Mouse (Mus musculus) kidney, adult 11 months (tissue): ENCODE results near the gene Mdh2.

ENCODE experiments used
- DNase-seq: peaks from one replicate; pipeline ENCODE4 v3.0.0; 2022

Gene Mdh2

GRCm38 (mm10) chr5:135778471-135779445 lies at the start of gene Mdh2:
Gene Mdh2, plus strand, starts transcription at chr5:135778480.
- DNase-seq: peak; percentile 100

- DNase-seq: no peak
Measured at GRCm38 (mm10) chr5:135729351-135729750, 48.9 kb upstream of the Mdh2 start.

DNA sequence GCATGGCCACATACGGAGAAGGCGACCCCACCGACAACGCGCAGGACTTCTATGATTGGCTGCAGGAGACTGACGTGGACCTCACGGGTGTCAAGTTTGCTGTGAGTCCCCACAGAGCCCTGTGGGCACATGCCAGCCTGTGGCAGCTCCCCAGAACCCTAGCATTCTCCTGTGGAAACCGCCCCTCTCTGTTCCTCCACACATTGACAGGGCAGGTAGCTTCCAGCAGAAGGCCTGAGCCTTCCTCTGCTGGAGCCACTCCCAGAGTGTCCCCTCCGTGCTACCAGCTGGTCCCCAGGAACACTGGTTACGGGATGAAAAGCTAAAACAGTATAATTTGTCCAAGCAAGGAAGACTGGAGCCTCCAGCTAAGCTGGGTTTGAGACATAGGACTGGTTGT lies 48.0 kb upstream of the Mdh2 start:
- DNase-seq: no peak

DNA sequence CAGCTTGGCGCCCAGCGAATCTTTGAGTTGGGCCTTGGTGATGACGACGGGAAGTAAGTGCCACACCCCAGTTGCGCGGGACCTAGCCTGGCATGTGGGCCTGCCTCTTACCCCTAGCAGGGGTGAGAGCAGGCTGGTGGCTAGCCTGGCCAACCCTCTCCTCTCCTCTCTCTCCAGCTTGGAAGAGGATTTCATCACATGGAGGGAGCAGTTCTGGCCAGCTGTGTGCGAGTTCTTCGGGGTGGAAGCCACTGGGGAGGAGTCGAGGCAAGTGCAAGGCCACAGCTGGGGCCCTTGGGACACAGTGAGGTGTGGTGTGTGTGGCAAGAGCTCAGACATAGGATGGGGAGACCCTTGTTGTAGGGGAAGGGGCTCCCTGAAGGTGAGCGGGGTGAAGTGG lies 47.4 kb upstream of the Mdh2 start:
- no peak for DNase-seq

GRCm38 (mm10) chr5:135731322-135731721 lies 47.0 kb upstream of the Mdh2 start:
- DNase-seq: no peak

- no peak for DNase-seq
Measured at GRCm38 (mm10) chr5:135733071-135733470, 45.2 kb upstream of the Mdh2 start.

- no peak for DNase-seq
Measured at GRCm38 (mm10) chr5:135734057-135734680, 44.1 kb upstream of the Mdh2 start.

GRCm38 (mm10) chr5:135735741-135736140 lies 42.5 kb upstream of the Mdh2 start:
- DNase-seq: no peak

DNA sequence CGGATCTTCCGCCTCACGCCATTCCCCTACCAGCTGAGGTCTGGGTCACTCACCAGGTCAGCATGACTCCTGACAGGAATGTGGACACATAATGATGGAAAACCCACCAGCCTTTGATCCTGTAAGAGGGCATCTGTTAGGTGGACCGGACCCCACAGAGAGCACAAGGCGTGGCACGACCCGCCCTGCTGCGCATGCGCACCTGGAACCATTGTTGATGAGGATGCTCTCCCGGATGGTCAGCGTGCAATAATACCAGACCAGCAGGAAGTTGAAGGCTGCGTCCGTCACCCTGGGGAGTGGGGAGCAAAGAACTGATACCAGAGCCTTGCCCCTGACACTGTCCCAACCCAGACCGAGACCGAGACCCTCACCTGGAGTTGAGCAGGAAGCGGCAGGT lies 41.7 kb upstream of the Mdh2 start:
- DNase-seq: no peak

GRCm38 (mm10) chr5:135737154-135737553 lies 41.1 kb upstream of the Mdh2 start:
- DNase-seq: no peak

DNA sequence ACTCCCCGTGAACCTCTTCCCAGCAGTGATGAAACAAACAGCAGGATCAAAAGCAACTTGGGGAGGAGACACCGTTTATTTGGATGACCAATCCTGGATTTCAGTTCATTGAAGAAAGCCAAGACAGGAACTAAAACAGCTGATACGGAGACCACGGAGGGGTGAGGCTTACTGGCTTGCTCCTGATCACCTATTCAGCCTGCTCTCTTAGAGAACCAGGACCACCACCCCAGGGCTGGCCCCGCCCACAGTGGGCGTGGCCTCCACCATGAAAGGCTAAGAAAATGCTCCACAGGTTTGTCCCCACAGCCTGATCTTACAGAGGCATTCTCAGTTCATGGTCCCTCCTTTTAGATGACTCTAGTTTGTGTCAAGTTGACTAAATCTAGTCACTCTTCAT lies 40.0 kb upstream of the Mdh2 start:
- no peak for DNase-seq

DNA sequence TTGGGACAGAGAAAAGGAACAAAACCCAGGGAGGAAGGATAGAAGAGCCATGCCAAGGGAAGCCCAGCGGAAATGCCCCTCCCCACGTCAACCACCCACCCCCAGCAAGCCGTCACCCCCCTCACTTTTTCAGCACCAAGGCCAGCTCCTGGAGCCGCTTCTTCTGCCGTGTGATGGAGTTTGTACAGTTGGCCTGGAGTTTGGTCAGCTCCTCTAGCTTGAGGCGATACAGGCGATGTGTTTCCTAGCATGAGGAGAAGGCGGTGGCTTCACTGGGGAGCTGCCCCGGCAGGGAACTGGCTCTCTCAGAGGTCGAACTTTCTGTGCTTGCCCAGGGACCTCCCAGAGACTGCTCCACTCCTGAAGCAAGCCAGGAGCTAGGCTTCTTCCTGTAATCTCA lies 36.1 kb upstream of the Mdh2 start:
- peak; percentile 77 for DNase-seq

GRCm38 (mm10) chr5:135742941-135743740 lies 35.1 kb upstream of the Mdh2 start:
- peak; percentile 78 for DNase-seq

GRCm38 (mm10) chr5:135743741-135744609 lies 34.3 kb upstream of the Mdh2 start, which contains the start of gene Tmem120a:
Gene Tmem120a, minus strand, starts transcription at chr5:135744448.
- DNase-seq: peak; percentile 96

- DNase-seq: no peak
Measured at GRCm38 (mm10) chr5:135744742-135745141, 33.5 kb upstream of the Mdh2 start.

GRCm38 (mm10) chr5:135751041-135751440 lies 27.2 kb upstream of the Mdh2 start:
- no peak for DNase-seq

GRCm38 (mm10) chr5:135751595-135751994 lies 26.7 kb upstream of the Mdh2 start:
- DNase-seq: no peak

DNA sequence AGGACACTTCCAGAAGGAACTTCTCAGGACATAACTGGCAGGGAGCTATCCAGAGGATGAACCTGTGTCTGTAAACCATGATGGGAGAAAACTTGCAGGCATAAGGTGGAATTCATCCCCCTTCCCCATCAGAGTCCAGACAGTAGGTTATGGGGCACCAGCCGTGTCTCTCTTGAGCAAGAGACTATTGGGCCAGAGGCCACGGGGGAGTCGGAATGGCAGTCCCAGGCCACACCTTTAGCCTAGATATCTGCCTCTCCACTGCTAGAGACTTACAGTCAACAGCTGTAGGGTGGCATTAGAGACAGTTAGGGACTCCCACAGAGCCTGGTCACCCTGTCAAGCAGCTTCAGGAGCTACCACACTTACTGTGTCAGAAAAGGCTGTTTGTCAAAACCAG lies 16.4 kb upstream of the Mdh2 start:
- DNase-seq: no peak

DNA sequence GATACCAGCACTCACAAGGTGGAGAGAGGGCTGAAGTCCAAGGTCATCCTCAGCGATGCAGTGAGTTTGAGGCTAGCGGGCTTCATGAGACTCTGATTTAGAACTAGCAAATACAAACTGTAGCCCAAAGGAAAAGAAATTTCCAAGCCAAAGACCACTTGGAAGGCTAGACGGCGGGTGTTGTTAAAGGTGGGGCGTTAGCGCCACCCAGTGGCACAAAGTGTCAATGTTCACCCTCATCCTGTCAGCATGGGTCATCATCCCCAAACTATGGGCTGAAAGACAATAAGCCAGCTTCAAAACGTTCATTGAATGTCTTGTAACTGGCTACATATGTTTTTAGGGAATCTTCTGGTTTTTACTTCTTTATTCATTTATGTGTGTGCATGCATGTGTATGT lies 14.8 kb upstream of the Mdh2 start:
- no peak for DNase-seq

- no peak for DNase-seq
Measured at GRCm38 (mm10) chr5:135764971-135765370, 13.3 kb upstream of the Mdh2 start.

- no peak for DNase-seq
Measured at GRCm38 (mm10) chr5:135772519-135772918, 5.8 kb upstream of the Mdh2 start.

GRCm38 (mm10) chr5:135776546-135776945 lies 1.7 kb upstream of the Mdh2 start:
- DNase-seq: peak; percentile 66
